Mouse (Mus musculus) MEL (cell line): ENCODE data around the gene Pdcd4.

Experiments used
- CHD1 ChIP-seq: IDR thresholded peaks from 2 replicates; pipeline ENCODE4 v1.6.1; 2012; ENCODE audit warnings: low read depth, mild to moderate bottlenecking, inconsistent platforms, low read length, improper control_type of control experiment
- CTCF ChIP-seq, 3 experiments: IDR thresholded peaks in 2 of 3; conservative IDR thresholded peaks in 1 of 3; 2 replicates each; pipeline ENCODE4 v1.5.1; 2011 to 2012; ENCODE audit warnings: low read length in 3 of 3, low read depth in 2 of 3, mild to moderate bottlenecking in 2 of 3, improper control_type of control experiment in 1 of 3, inconsistent platforms in 1 of 3, mixed read lengths in 1 of 3, moderate library complexity in 1 of 3; ENCODE audit not compliant: control insufficient read depth in 1 of 3, insufficient read depth in 1 of 3, poor library complexity in 1 of 3, severe bottlenecking in 1 of 3
- GATA1 ChIP-seq: IDR thresholded peaks from 2 replicates; pipeline ENCODE4 v1.6.1; 2011; ENCODE audit warnings: low read depth, low read length, improper control_type of control experiment
- JUND ChIP-seq: IDR thresholded peaks from 2 replicates; pipeline ENCODE4 v1.6.1; 2011; ENCODE audit warnings: low read depth, mild to moderate bottlenecking, improper control_type of control experiment, low read length
- KAT2A ChIP-seq: conservative IDR thresholded peaks from 2 replicates; pipeline ENCODE4 v1.6.1; 2012; ENCODE audit warnings: low read depth, low read length, improper control_type of control experiment, inconsistent platforms
- MYC ChIP-seq: IDR thresholded peaks from 2 replicates; pipeline ENCODE4 v1.6.1; 2011; ENCODE audit warnings: low read depth, mild to moderate bottlenecking, low read length, improper control_type of control experiment, moderate library complexity
- SIN3A ChIP-seq: IDR thresholded peaks from 2 replicates; pipeline ENCODE4 v1.6.1; 2012; ENCODE audit warnings: low read length, improper control_type of control experiment, inconsistent platforms
- SMC3 ChIP-seq: IDR thresholded peaks from 2 replicates; pipeline ENCODE4 v1.6.1; 2011; ENCODE audit warnings: low read depth, low read length, improper control_type of control experiment
- UBTF ChIP-seq: IDR thresholded peaks from 2 replicates; pipeline ENCODE4 v1.6.1; 2012; ENCODE audit warnings: low read depth, mild to moderate bottlenecking, inconsistent platforms, low read length, improper control_type of control experiment, moderate library complexity, borderline replicate concordance; ENCODE audit not compliant: insufficient read depth
- USF1 ChIP-seq: IDR thresholded peaks from 2 replicates; pipeline ENCODE4 v1.6.1; 2014; ENCODE audit warnings: low read depth, mild to moderate bottlenecking, inconsistent platforms, low read length, improper control_type of control experiment, moderate library complexity
- USF2 ChIP-seq, 2 experiments: IDR thresholded peaks; 2 replicates each; pipeline ENCODE4 v1.6.1; 2011 to 2012; ENCODE audit warnings: improper control_type of control experiment in 2 of 2, low read length in 2 of 2, borderline replicate concordance in 1 of 2, inconsistent platforms in 1 of 2, low read depth in 1 of 2, mild to moderate bottlenecking in 1 of 2; ENCODE audit not compliant: insufficient read depth in 1 of 2

- TF ChIP-seq KAT2A (peak; percentile 48), CTCF (IDR thresholded peaks at IDR 0.05 in 2 of 3, conservative IDR thresholded peaks at IDR 0.05 in 1 of 3; ENCODE audit: control insufficient read depth in 1 of 3, insufficient read depth in 1 of 3, low read depth in 2 of 3, low read length in 3 of 3, poor library complexity in 1 of 3, severe bottlenecking in 1 of 3) (no peak), JUND (no peak), CHD1 (no peak), SMC3 (no peak), MYC (peak; percentile 98), UBTF (no peak), USF2 (IDR thresholded peaks at IDR 0.05; ENCODE audit: borderline replicate concordance in 1 of 2, insufficient read depth in 1 of 2, low read depth in 1 of 2, low read length in 2 of 2) (no peak), USF1 (peak; percentile 72; the same call in 1 of the 2 replicates), SIN3A (peak; percentile 96), GATA1 (peak; percentile 65)
Observed at GRCm38 (mm10) chr19:53939467-53939866, 47.4 kb downstream of the Pdcd4 start.
